Mouse (Mus musculus): ENCODE results near the gene Thumpd3. TPM values are rescaled to one million over a fixed set of nuclear protein-coding genes. Genes with fewer than 3 reads are reported as not detected.

The Thumpd3 gene
- 89.1 and 95.7 TPM in 2 replicates for total RNA-seq (2012; rRNA removed)
- polyA plus RNA-seq (2012; ENCODE audit: insufficient read depth in 1 of 2, insufficient read length in 2 of 2, low read depth in 1 of 2, low replicate concordance in 2 of 2, missing spikeins in 1 of 2): 100 to 1,000 TPM in 1 of 2 experiments, 10 to 100 TPM in 1; 74.8 to 158 TPM

DNA sequence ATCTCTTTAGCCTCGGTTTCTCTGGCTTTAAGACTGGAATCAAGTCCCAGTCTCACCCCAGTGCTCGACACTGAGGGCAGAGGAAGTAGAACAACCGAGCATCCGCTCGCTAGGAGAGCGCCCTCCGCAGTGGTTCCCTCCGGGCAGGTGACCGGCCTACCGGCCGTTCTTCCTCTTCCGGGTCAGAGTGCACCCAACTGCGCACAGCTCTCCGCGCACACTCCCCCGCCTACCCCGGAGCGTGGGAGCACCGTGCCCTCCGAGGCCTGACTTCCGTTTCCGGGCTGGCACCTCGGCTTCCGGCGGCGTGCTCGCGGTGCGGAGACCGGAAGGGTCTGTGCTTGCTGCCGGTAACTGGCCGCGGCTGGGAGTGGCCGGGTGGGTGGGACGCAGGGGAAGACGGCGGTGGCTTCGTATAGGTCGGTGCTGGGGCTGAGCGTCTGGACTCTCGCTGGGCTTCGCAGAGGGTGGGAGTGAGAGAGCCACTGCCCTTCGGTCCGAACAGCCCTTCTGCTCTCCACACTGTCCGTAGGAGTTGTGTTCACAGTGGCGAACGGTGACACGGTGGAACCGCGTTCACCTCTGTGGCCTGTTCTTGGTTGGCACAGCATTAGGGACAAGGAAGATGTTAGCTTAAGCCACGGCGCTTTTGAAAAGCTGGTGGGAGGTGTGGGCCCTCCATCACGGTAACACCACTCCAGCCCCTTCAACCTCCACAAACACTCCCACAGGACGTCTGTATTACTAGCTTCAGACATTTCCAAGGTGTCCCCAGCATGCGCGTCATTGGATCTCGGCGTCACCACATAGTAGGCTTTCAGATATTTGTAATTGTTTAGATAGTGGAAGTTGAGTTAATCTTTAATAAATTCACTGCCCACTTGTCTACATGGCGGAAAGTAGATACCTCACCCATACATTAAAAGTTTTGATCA lies at the start of gene Thumpd3:
Gene Thumpd3, plus strand, starts transcription at position 185 of the 935 bp plus-strand sequence.
- H3K27ac ChIP-seq (ENCODE audit: control insufficient read depth, low read depth, low read length): peak within 1 kb of the TSS; percentile 97
- no peaks in the 10 kb centered on the region for H3K27me3 ChIP-seq (ENCODE audit: control insufficient read depth in 1 of 2, insufficient read depth in 2 of 2, low read length in 2 of 2)
- peaks cover 15 to 56% of the 10 kb centered on the region in 2 experiments for H3K36me3 ChIP-seq (ENCODE audit: control insufficient read depth in 1 of 2, insufficient read depth in 2 of 2, low read length in 2 of 2)
- H3K4me3 ChIP-seq (ENCODE audit: control insufficient read depth in 1 of 2, insufficient read depth in 1 of 2, low read depth in 2 of 2, low read length in 2 of 2): peak within 1 kb of the TSS; percentile 74 to 82
- DNase-seq (ENCODE audit: low read depth, low spot score): peak; percentile 98
- H3K9me3 ChIP-seq (replicated peaks; ENCODE audit: insufficient read depth, low read length): no peaks in the 10 kb centered on the region
- H3K9ac ChIP-seq (ENCODE audit: control insufficient read depth, low read depth, low read length, poor library complexity, severe bottlenecking): peak within 1 kb of the TSS; percentile 89
- peaks cover 18 to 34% of the 10 kb centered on the region in 2 experiments for H3K4me1 ChIP-seq (ENCODE audit: control insufficient read depth in 1 of 2, insufficient read depth in 2 of 2, low read length in 2 of 2)
- H3K79me2 ChIP-seq (ENCODE audit: control insufficient read depth, insufficient read depth, low read length, poor library complexity): peaks cover 40% of the 10 kb centered on the region
- TF ChIP-seq NRF1 (IDR thresholded peaks at IDR 0.05; ENCODE audit: insufficient read depth, low read depth, low read length, poor library complexity, severe bottlenecking): peak; percentile 95
- peak; percentile 86 for TF ChIP-seq ZMIZ1 (IDR thresholded peaks at IDR 0.05; ENCODE audit: low read depth, low read length)
- no peak for TF ChIP-seq ZC3H11A (IDR thresholded peaks at IDR 0.05; ENCODE audit: low read depth, low read length)
- TF ChIP-seq NELFE (IDR thresholded peaks at IDR 0.05; ENCODE audit: low read depth, low read length): peak; percentile 92
- TF ChIP-seq USF2 (IDR thresholded peaks at IDR 0.05; ENCODE audit: borderline replicate concordance in 1 of 2, insufficient read depth in 1 of 2, low read depth in 1 of 2, low read length in 2 of 2): no peak
- peak; percentile 92 for TF ChIP-seq USF1 (IDR thresholded peaks at IDR 0.05; ENCODE audit: low read depth, low read length)
- peak; percentile 48; the same call in 1 of the 2 replicates for TF ChIP-seq ETS1 (IDR thresholded peaks at IDR 0.05; ENCODE audit: low read depth, low read length)
- TF ChIP-seq MXI1 (IDR thresholded peaks at IDR 0.05; ENCODE audit: low read depth, low read length): peak; percentile 77; the same call in 1 of the 2 replicates
- no peak for TF ChIP-seq CHD1 (IDR thresholded peaks at IDR 0.05; ENCODE audit: low read depth, low read length)
- TF ChIP-seq MEF2A (IDR thresholded peaks at IDR 0.05; ENCODE audit: extremely low read depth, insufficient replicate concordance, low read depth, low read length, poor library complexity, severe bottlenecking): no peak
- TF ChIP-seq EP300 (IDR thresholded peaks at IDR 0.05; ENCODE audit: low read depth in 1 of 2, low read length in 2 of 2): peak in 1 of 2 experiments; percentile 16; a peak in 1 of 4 replicates
- TF ChIP-seq UBTF (IDR thresholded peaks at IDR 0.05; ENCODE audit: borderline replicate concordance, insufficient read depth, low read depth, low read length): 0 out of 2 replicates have a peak, but pooled peaks have one; percentile 51
- peak; percentile 98 for TF ChIP-seq HCFC1 (IDR thresholded peaks at IDR 0.05; ENCODE audit: low read depth, low read length)
- TF ChIP-seq MAX (IDR thresholded peaks at IDR 0.05; ENCODE audit: low read length): peak; percentile 95
- peak; percentile 85 for TF ChIP-seq TCF12 (IDR thresholded peaks at IDR 0.05; ENCODE audit: low read depth, low read length)
- no peak for TF ChIP-seq RAD21 (IDR thresholded peaks at IDR 0.05; ENCODE audit: low read depth, low read length)
- no peak for TF ChIP-seq GATA1 (IDR thresholded peaks at IDR 0.05; ENCODE audit: low read depth, low read length)
- TF ChIP-seq CTCF (IDR thresholded peaks at IDR 0.05 in 2 of 3, conservative IDR thresholded peaks at IDR 0.05 in 1 of 3; ENCODE audit: control insufficient read depth in 1 of 3, insufficient read depth in 1 of 3, low read depth in 2 of 3, low read length in 3 of 3, poor library complexity in 1 of 3, severe bottlenecking in 1 of 3): no peak
- peak; percentile 62; the same call in 1 of the 2 replicates for TF ChIP-seq CHD2 (IDR thresholded peaks at IDR 0.05; ENCODE audit: low read length)
- peak; percentile 79; the same call in 1 of the 2 replicates for TF ChIP-seq POLR2AphosphoS5 (IDR thresholded peaks at IDR 0.05; ENCODE audit: borderline replicate concordance, low read depth, low read length)
- TF ChIP-seq POLR2AphosphoS2 (IDR thresholded peaks at IDR 0.05; ENCODE audit: low read length): peak; percentile 88
- peak; percentile 97 for TF ChIP-seq ELF1 (IDR thresholded peaks at IDR 0.05; ENCODE audit: low read depth, low read length)
- no peak for TF ChIP-seq TAL1 (IDR thresholded peaks at IDR 0.05; ENCODE audit: low read length)
- TF ChIP-seq BHLHE40 (IDR thresholded peaks at IDR 0.05; ENCODE audit: borderline replicate concordance, low read depth, low read length): peak; percentile 67; the same call in 1 of the 2 replicates
- no peak; the same call in 1 of the 2 replicates for TF ChIP-seq RCOR1 (IDR thresholded peaks at IDR 0.05; ENCODE audit: low read depth, low read length)
- no peak; the same call in 1 of the 2 replicates for TF ChIP-seq GABPA (IDR thresholded peaks at IDR 0.05; ENCODE audit: low read depth, low read length)
- peak; percentile 85 for TF ChIP-seq ZKSCAN1 (IDR thresholded peaks at IDR 0.05; ENCODE audit: low read depth, low read length)
- TF ChIP-seq SMC3 (IDR thresholded peaks at IDR 0.05; ENCODE audit: low read depth, low read length): no peak
- TF ChIP-seq POLR2A (IDR thresholded peaks at IDR 0.05; ENCODE audit: control insufficient read depth in 1 of 2, insufficient read depth in 1 of 2, low read depth in 1 of 2, low read length in 2 of 2, poor library complexity in 1 of 2): peak; percentile 61 to 94
- no peak for TF ChIP-seq E2F4 (IDR thresholded peaks at IDR 0.05; ENCODE audit: borderline replicate concordance, low read depth, low read length)
- no peak for TF ChIP-seq MAFK (IDR thresholded peaks at IDR 0.05; ENCODE audit: borderline replicate concordance, low read depth, low read length)
- TF ChIP-seq KAT2A (conservative IDR thresholded peaks at IDR 0.05; ENCODE audit: low read depth, low read length): peak; percentile 94
- TF ChIP-seq MAZ (IDR thresholded peaks at IDR 0.05; ENCODE audit: low read depth, low read length): peak; percentile 99
